Mouse (Mus musculus): ENCODE data around the gene Tie1.

- TF ChIP-seq CHD2 (IDR thresholded peaks at IDR 0.05; ENCODE audit: low read length), result no peak
- TF ChIP-seq EP300 (IDR thresholded peaks at IDR 0.05; ENCODE audit: low read length), result no peak
- TF ChIP-seq CTCF (conservative IDR thresholded peaks at IDR 0.05 in 1 of 2, IDR thresholded peaks at IDR 0.05 in 1 of 2; ENCODE audit: low read depth in 2 of 2, low read length in 2 of 2), result no peak
- TF ChIP-seq E2F4 (IDR thresholded peaks at IDR 0.05; ENCODE audit: insufficient replicate concordance, low read depth, low read length), result no peak
- TF ChIP-seq POLR2A (IDR thresholded peaks at IDR 0.05; ENCODE audit: low read depth, low read length), result no peak
- TF ChIP-seq ZNF384 (IDR thresholded peaks at IDR 0.05; ENCODE audit: low read depth, low read length), result no peak
- TF ChIP-seq MAX (IDR thresholded peaks at IDR 0.05; ENCODE audit: low read length), result no peak
- no peak for TF ChIP-seq BHLHE40 (IDR thresholded peaks at IDR 0.05; ENCODE audit: low read depth, low read length)
Measured at GRCm38 (mm10) chr4:118446415-118447153, 43.3 kb downstream of the Tie1 start.
